Mouse (Mus musculus) brown adipose tissue, adult 24 weeks (tissue): ENCODE data around the gene Rnf5. TPM values are rescaled to one million over a fixed set of nuclear protein-coding genes. Genes with fewer than 3 reads are reported as not detected.

ENCODE experiments used
- H3K27ac ChIP-seq: fragments of 200-500 bp; replicated peaks from 2 replicates; pipeline ENCODE4 v1.5.1; 2012; ENCODE audit warnings: low read depth, mild to moderate bottlenecking, low read length
- H3K4me1 ChIP-seq: fragments of 200-500 bp; 2 replicates; pipeline ENCODE4 v1.6.1; 2012; ENCODE audit warnings: low read length, mixed read lengths; ENCODE audit not compliant: control insufficient read depth, insufficient read depth, insufficient read length
- H3K4me3 ChIP-seq: fragments of 200-500 bp; 2 replicates; pipeline ENCODE4 v1.5.1; 2012; ENCODE audit warnings: low read depth, mild to moderate bottlenecking, low read length, moderate library complexity; ENCODE audit not compliant: insufficient read depth
- polyA plus RNA-seq: library from polyadenylated mRNA; stranded (reverse); fragments of >200 nt; gene quantifications from 2 replicates; pipeline ENCODE4 v1.2.4, GENCODE M21; 2012; ENCODE audit not compliant: missing spikeins, insufficient read depth, insufficient read length

The Rnf5 gene
- polyA plus RNA-seq, 1 experiment: 104 TPM

GRCm38 (mm10) chr17:34587423-34587811 lies 16.1 kb downstream of the Rnf5 start:
- Histone ChIP-seq H3K27ac (peak overlapping the region; percentile 90), H3K4me1 (peaks cover 16% of the 10 kb centered on the region), H3K4me3 (peak overlapping the region; percentile 87)

DNA sequence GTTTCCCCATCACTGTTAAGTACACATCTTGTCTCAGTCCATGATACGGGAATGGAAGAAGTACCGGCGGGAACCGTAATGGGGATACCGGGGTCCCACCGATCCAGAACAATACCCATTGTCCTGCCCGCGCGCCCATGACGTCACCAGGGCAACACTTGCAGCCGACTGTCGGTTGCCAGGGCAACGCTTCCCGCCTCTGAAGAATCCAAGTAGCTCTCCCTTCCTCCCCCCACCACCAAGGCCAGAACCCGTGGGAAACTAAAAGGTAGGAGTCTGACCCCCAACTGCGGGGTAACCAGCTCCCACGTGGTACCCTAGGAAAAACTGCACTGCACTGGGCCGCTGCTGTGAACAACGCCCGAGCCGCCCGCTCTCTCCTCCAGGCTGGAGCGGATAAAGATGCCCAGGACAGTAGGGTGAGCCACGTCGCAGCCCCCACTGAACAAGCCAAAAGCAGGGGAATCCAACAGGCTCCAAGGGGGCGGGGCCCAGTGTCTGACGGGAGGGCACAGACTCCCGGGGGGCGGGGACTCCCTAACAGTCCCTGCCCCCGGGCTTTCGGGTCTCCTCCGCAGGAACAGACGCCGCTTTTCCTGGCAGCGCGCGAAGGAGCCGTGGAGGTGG lies 16.6 kb downstream of the Rnf5 start:
- Histone ChIP-seq H3K4me1 (peaks cover 16% of the 10 kb centered on the region), H3K27ac (peak overlapping the region; percentile 90), H3K4me3 (peak overlapping the region; percentile 87)

DNA sequence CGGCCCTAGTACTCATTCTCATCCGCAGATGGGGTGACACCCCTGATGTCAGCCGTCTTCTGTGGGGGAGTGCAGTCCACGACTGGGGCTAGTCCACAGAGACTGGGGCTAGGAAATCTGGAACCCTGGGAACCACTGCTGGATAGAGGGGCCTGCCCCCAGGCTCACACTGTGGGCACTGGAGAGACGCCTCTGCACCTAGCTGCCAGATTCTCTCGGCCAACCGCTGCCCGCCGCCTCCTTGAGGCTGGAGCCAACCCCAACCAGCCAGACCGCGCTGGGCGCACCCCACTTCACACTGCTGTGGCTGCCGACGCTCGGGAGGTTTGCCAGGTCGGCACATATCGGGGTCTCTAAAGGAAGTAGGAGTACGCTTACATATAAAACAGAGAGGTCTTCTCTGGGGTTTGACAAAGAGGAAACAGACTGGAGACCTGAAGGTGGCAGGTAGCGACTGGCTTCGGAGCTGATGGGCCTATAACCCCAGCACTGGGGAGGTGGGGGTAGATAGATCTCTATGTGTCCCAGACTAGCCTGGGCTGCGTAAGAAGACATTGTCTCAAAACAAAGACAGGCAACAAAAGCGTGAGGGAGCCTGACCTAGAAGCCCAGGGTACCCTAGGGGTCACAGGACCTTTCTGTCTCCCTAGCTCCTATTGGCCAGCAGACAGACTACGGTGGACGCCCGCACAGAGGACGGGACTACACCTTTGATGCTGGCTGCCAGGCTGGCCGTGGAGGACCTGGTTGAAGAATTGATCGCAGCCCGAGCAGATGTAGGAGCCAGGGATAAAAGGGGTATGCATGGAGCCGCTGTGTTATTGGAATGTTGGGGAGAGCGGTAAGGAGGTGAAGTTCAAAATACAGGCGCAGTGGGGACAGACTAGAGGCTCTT lies 17.4 kb downstream of the Rnf5 start:
- H3K27ac ChIP-seq: peak overlapping the region; percentile 59
- peaks cover 16% of the 10 kb centered on the region for H3K4me1 ChIP-seq
- peak overlapping the region; percentile 87 for H3K4me3 ChIP-seq

DNA sequence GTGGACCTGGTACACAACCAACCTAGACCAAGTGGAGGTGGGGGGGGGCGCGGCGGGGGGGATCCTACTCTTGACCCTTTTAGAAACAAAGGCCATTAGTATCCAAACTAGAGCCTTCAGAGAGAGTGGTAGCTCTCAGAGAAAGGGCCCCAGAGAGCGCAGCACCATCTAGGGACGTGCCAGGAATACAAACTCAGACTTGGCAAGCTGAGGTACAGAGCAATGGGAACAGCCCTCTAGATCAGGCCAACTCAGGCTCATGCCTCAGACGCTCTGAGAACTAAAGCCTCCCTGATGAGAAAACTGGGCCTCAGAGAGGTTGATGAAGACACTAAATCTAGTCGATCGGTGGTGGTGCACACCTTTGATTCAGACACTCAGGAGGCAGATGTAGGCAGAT lies 18.4 kb downstream of the Rnf5 start:
- Histone ChIP-seq H3K4me1 (peaks cover 12% of the 10 kb centered on the region; the same call in 1 of the 2 replicates), H3K4me3 (no peak overlapping the region), H3K27ac (no peak overlapping the region)

DNA sequence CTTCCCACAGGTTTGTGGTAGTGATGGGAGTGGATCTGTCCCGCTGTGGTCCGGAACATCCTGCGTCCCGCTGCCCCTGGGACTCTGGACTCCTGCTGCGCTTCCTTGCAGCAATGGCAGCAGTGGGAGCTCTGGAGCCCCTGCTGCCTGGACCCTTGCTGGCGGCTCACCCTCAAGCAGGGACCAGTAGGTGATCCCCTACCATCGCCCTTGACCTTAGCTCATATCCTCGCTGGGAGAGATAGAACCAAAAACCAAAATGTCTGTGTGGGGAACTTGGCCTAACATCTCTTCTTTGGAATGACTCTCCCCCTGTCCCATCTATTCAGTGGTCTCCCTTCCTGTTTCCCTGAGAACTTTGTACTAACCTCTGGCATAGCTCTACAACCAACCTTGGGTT lies 19.7 kb downstream of the Rnf5 start:
- no peak overlapping the region for H3K27ac ChIP-seq
- H3K4me3 ChIP-seq: no peak overlapping the region
- H3K4me1 ChIP-seq: 0 out of 2 replicates have a peak, but pooled peaks cover 9% of the 10 kb centered on the region

- no peak overlapping the region for H3K4me3 ChIP-seq
- 0 out of 2 replicates have a peak, but pooled peaks cover 8% of the 10 kb centered on the region for H3K4me1 ChIP-seq
- H3K27ac ChIP-seq: no peak overlapping the region
These were observed 20.1 kb downstream of the Rnf5 start for GRCm38 (mm10) chr17:34583397-34583796.

GRCm38 (mm10) chr17:34582528-34582927 lies 21.0 kb downstream of the Rnf5 start:
- Histone ChIP-seq H3K4me1 (0 out of 2 replicates have a peak, but pooled peaks cover 4% of the 10 kb centered on the region), H3K27ac (no peak overlapping the region), H3K4me3 (no peak overlapping the region)

DNA sequence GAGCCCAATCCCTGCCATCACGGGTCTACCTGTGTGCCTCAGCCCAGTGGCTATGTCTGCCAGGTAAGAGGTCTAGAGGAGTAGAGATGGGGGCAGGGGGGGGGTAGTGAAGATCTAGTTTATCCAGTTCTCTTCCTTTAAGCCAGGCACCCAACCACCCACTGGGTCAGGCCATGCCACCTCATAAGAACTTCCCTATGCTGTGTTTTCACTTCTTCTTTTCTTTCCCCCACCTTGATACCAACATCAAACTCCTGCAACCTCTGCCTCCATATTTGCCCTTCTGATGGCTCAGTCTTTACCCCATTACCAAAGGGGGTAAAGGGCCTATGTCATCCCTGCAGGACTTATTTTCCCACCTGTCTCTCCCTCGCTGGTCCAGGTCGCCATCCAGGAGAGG lies 25.4 kb downstream of the Rnf5 start:
- Histone ChIP-seq H3K27ac (no peak overlapping the region), H3K4me1 (no peaks in the 10 kb centered on the region), H3K4me3 (no peak overlapping the region)

- Histone ChIP-seq H3K27ac (no peak overlapping the region), H3K4me1 (no peaks in the 10 kb centered on the region), H3K4me3 (no peak overlapping the region)
These were observed 26.9 kb downstream of the Rnf5 start for GRCm38 (mm10) chr17:34576577-34576976.

- no peaks in the 10 kb centered on the region for H3K4me1 ChIP-seq
- H3K27ac ChIP-seq: no peak overlapping the region
- no peak overlapping the region for H3K4me3 ChIP-seq
These were observed 31.1 kb downstream of the Rnf5 start for GRCm38 (mm10) chr17:34572361-34572760.

- H3K4me1 ChIP-seq: no peaks in the 10 kb centered on the region
- H3K4me3 ChIP-seq: no peak overlapping the region
- no peak overlapping the region for H3K27ac ChIP-seq
These were observed 31.6 kb downstream of the Rnf5 start for GRCm38 (mm10) chr17:34571875-34572274.

DNA sequence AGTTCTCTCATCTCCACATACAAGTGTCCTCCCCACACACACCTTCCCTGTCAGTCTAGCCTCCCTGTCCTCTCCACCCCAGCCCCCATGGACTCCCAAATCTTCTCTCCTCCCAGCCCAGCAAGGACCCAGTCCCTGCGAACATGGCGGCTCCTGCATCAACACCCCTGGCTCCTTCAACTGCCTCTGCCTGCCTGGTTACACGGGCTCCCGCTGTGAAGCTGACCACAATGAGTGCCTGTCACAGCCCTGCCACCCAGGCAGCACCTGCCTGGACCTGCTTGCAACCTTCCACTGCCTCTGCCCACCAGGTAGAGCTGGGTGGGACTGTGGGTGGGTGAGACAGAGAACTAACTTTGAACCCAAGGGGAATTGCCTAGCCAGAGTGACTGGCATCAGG lies 33.6 kb downstream of the Rnf5 start:
- Histone ChIP-seq H3K4me3 (no peak overlapping the region), H3K27ac (no peak overlapping the region), H3K4me1 (no peaks in the 10 kb centered on the region)

- Histone ChIP-seq H3K4me3 (no peak overlapping the region), H3K4me1 (no peaks in the 10 kb centered on the region), H3K27ac (no peak overlapping the region)
These were observed 35.1 kb downstream of the Rnf5 start for GRCm38 (mm10) chr17:34568421-34568820.

DNA sequence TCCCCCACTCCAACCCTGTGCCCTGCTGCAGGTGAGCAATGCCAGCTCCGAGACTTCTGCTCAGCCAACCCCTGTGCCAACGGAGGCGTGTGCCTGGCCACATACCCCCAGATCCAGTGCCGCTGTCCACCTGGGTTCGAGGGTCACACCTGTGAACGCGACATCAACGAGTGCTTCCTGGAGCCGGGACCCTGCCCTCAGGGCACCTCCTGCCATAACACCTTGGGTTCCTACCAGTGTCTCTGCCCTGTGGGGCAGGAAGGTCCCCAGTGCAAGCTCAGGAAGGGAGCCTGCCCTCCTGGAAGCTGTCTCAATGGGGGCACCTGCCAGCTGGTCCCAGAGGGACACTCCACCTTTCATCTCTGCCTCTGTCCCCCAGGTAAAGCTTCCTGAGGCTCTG lies 36.2 kb downstream of the Rnf5 start:
- H3K4me3 ChIP-seq: no peak overlapping the region
- no peak overlapping the region for H3K27ac ChIP-seq
- no peaks in the 10 kb centered on the region; the same call in 1 of the 2 replicates for H3K4me1 ChIP-seq

- H3K27ac ChIP-seq: peak overlapping the region; percentile 100
- peaks cover 4% of the 10 kb centered on the region for H3K4me1 ChIP-seq
- peak overlapping the region; percentile 67 for H3K4me3 ChIP-seq
These were observed 38.7 kb downstream of the Rnf5 start for GRCm38 (mm10) chr17:34564796-34565195.
